Mouse (Mus musculus): ENCODE results near the gene Gm7861. TPM values are rescaled to one million over a fixed set of nuclear protein-coding genes. Genes with fewer than 3 reads are reported as not detected.

Gm7861 gene
- 425 TPM for polyA plus RNA-seq (2014; fragmentation: Illumina TruSeq; extraction: RNeasy Lipid Tissue Mini Kit (QIAGEN cat#74804); ENCODE audit: low replicate concordance)

DNA sequence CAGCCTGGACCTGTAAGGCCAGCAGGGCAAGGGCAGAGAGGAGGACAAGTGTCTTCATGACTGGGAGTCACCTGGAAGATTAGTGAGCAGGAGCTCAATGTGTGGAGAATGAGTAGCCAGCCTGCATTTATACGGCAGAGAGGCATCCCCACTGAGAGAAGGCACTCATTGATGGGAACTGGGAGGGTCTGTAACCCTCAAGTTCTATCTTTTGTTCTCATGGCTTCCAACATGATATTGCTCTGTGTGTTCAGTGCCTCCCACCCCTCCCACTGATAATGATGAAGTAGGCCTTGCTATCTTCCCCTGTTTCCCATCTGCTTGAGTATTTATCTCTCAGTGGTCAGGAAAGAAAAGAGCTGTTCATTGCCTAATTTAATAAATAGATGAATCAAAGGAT is at the start of gene Gm7861:
Gene Gm7861 (minus strand): TSS at position 101 of the 400 bp plus-strand sequence.

DNA sequence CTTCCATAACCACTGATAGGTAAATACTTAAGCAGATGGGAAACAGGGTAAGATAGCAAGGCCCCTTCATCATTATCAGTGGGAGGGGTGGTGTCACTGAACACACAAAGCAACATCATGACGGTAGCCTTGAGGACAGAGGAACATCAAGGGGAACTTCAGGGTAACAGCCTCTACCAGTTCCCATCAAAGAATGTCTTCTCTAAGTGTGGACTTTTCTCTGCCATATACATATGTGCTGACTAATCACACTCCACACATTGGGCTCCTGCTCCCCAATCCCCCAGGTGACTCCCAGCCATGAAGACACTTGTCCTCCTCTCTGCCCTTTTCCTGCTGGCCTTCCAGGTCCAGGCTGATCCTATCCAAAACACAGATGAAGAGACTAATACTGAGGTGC is 23.6 kb upstream of the Gm7861 start, which contains the start of gene Defa26:
Gene Defa26 (plus strand): TSS at position 301 of the 400 bp plus-strand sequence.

DNA sequence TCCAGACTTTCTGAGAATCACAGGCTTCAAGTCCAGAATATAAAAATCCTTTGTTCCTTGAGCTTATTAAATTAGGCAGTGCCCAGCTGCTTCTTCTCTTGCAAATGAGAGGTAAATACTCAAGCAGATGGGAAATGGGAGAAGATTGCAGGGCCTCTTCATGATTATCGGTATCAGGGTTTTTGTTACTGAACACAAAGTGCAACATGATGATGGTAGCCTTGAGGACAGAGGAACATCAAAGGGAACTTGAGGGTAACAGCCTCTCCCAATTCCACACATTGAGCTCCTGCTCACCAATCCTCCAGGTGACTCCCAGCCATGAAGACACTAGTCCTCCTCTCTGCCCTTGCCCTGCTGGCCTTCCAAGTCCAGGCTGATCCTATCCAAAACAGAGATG is 11.6 kb downstream of the Gm7861 start, which contains the start of gene Defa28:
Gene Defa28 (plus strand): TSS at position 301 of the 400 bp plus-strand sequence.

DNA sequence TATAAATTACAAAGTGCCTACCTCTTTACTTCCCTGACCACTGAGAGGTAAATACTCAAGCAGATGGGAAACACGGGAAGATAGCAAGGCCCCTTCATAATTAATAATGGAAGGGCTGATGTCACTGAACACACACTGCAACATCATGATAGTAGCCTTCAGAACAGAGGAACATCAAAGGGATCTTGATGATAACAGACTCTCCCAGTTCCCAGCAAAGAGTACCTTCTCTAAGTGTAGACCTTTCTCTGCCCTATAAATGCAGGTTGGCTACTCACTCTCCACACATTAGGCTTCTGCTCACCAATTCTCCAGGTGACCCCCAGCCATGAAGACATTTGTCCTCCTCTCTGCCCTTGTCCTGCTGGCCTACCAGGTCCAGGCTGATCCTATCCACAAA is 29.2 kb downstream of the Gm7861 start, which contains the start of gene Defa37:
Gene Defa37 (plus strand): TSS at position 301 of the 400 bp plus-strand sequence.

Other genes starting within 250 kb of the Gm7861 start
- gene Defa2, start 216.0 kb downstream of the Gm7861 start, polyA plus RNA-seq (2014; fragmentation: Illumina TruSeq; extraction: RNeasy Lipid Tissue Mini Kit (QIAGEN cat#74804); ENCODE audit: low replicate concordance): 12.8 TPM
- 12.8 TPM for gene Defa33, start 202.7 kb downstream of the Gm7861 start, polyA plus RNA-seq (2014; fragmentation: Illumina TruSeq; extraction: RNeasy Lipid Tissue Mini Kit (QIAGEN cat#74804); ENCODE audit: low replicate concordance)
- 52.6 TPM for gene Defa36, start 167.1 kb downstream of the Gm7861 start, polyA plus RNA-seq (2014; fragmentation: Illumina TruSeq; extraction: RNeasy Lipid Tissue Mini Kit (QIAGEN cat#74804); ENCODE audit: low replicate concordance)
- not detected for gene Gm7849, start 137.9 kb downstream of the Gm7861 start, polyA plus RNA-seq (2014; fragmentation: Illumina TruSeq; extraction: RNeasy Lipid Tissue Mini Kit (QIAGEN cat#74804); ENCODE audit: low replicate concordance)
- gene Defa20, start 85.2 kb downstream of the Gm7861 start, polyA plus RNA-seq (2014; fragmentation: Illumina TruSeq; extraction: RNeasy Lipid Tissue Mini Kit (QIAGEN cat#74804); ENCODE audit: low replicate concordance): 5.3 TPM
- gene Defa32, start 65.5 kb downstream of the Gm7861 start, polyA plus RNA-seq (2014; fragmentation: Illumina TruSeq; extraction: RNeasy Lipid Tissue Mini Kit (QIAGEN cat#74804); ENCODE audit: low replicate concordance): 5.3 TPM
- gene Defa37, start 29.1 kb downstream of the Gm7861 start, polyA plus RNA-seq (2014; fragmentation: Illumina TruSeq; extraction: RNeasy Lipid Tissue Mini Kit (QIAGEN cat#74804); ENCODE audit: low replicate concordance): 2,479 TPM
- gene Defa28, start 11.5 kb downstream of the Gm7861 start, polyA plus RNA-seq (2014; fragmentation: Illumina TruSeq; extraction: RNeasy Lipid Tissue Mini Kit (QIAGEN cat#74804); ENCODE audit: low replicate concordance): not detected
- gene Defa26, start 23.7 kb upstream of the Gm7861 start, polyA plus RNA-seq (2014; fragmentation: Illumina TruSeq; extraction: RNeasy Lipid Tissue Mini Kit (QIAGEN cat#74804); ENCODE audit: low replicate concordance): 232 TPM
- 6,963 TPM for gene Defa17, start 61.3 kb upstream of the Gm7861 start, polyA plus RNA-seq (2014; fragmentation: Illumina TruSeq; extraction: RNeasy Lipid Tissue Mini Kit (QIAGEN cat#74804); ENCODE audit: low replicate concordance)
- 146 TPM for gene Defa34, start 71.3 kb upstream of the Gm7861 start, polyA plus RNA-seq (2014; fragmentation: Illumina TruSeq; extraction: RNeasy Lipid Tissue Mini Kit (QIAGEN cat#74804); ENCODE audit: low replicate concordance)
- 296 TPM for gene AY761184, start 109.1 kb upstream of the Gm7861 start, polyA plus RNA-seq (2014; fragmentation: Illumina TruSeq; extraction: RNeasy Lipid Tissue Mini Kit (QIAGEN cat#74804); ENCODE audit: low replicate concordance)
- 1,739 TPM for gene Defa24, start 140.0 kb upstream of the Gm7861 start, polyA plus RNA-seq (2014; fragmentation: Illumina TruSeq; extraction: RNeasy Lipid Tissue Mini Kit (QIAGEN cat#74804); ENCODE audit: low replicate concordance)
- not detected for gene Defb50, start 229.0 kb upstream of the Gm7861 start, polyA plus RNA-seq (2014; fragmentation: Illumina TruSeq; extraction: RNeasy Lipid Tissue Mini Kit (QIAGEN cat#74804); ENCODE audit: low replicate concordance)
- not detected for gene Defb2, start 245.4 kb upstream of the Gm7861 start, polyA plus RNA-seq (2014; fragmentation: Illumina TruSeq; extraction: RNeasy Lipid Tissue Mini Kit (QIAGEN cat#74804); ENCODE audit: low replicate concordance)